Mouse (Mus musculus): ENCODE measurements around the gene Purb.

DNA sequence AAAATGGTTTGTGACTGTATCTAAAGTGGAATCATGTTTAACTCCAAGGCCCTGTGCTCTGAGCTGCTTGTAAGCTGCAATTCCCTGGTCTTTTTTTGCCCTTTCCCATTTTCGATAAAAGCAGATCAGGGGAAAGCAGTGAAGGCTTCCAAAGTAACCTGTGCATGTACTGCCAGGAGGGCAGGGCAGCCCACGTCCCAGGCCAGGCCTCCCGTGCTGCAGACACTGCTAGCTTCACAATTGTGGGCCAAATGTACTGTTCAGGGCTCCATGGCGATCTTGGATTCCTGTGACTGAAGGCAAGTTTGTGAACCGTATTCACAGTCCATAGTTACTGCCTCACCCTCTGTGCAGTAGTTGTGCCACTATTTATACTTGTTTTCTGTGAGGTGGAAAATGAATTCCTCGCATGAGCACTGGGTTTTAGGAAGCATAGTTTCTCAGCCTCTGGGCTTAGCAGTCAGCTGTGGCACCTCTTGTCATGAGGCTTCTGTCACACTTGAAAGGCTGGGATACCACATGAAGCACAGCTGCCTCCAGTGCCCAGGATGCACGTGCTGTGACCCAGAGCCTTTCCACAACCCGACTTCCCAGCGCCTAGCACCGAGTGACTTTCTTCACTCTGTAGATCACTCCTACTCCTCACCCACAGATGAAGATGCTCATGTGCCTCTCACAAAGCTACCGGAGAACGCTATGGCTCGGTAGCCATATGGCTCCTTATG, 5.1 kb upstream of the Purb start:
- no peak for TF ChIP-seq CTCF (IDR thresholded peaks at IDR 0.05; ENCODE audit: control insufficient read depth, insufficient read depth, insufficient read length)
- TF ChIP-seq MYOD1 (IDR thresholded peaks at IDR 0.05; ENCODE audit: control insufficient read depth, insufficient read length, low read depth), result peak; percentile 42
- no peak for TF ChIP-seq USF1 (IDR thresholded peaks at IDR 0.05; ENCODE audit: low read depth)
- no peak for TF ChIP-seq FOSL1 (IDR thresholded peaks at IDR 0.05; ENCODE audit: insufficient read depth, low read length, poor library complexity, severe bottlenecking)
- no peak for TF ChIP-seq MYOG (IDR thresholded peaks at IDR 0.05; ENCODE audit: control insufficient read depth, extremely low read depth, insufficient read length)
- TF ChIP-seq MAX (IDR thresholded peaks at IDR 0.05), result no peak
